Mouse (Mus musculus): ENCODE data around the gene Prkd3. TPM values are rescaled to one million over a fixed set of nuclear protein-coding genes. Genes with fewer than 3 reads are reported as not detected.

Gene Prkd3
- polyA plus RNA-seq, 1 experiment, result 12.3 TPM

DNA sequence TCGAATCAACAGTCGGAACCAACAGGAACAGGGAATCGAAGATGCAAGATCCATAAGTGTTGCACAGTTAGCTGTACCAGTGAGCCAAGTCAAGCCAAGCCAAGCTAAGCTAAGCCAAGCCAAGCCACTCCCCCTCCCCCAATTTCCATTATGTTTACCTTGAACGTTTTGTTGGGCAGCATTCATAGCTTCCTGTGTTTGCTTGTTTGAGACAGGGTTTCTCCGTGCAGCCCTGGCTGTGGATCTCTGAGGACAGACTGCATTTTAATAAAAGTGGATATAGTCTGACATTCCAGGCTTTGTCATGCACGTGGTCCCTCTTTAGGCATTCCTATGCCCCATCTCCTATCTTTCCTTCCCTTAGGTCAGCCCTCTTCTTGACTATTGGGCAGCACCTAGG, 104.8 kb downstream of the Prkd3 start:
- no peak for TF ChIP-seq POLR2A (IDR thresholded peaks at IDR 0.05; ENCODE audit: extremely low read depth, insufficient read depth, low read length)
- Histone ChIP-seq H3K4me3 (ENCODE audit: insufficient read depth, low read length) (peak overlapping the region; percentile 79), H3K4me1 (ENCODE audit: control insufficient read depth, insufficient read depth, low read length) (no peaks in the 10 kb centered on the region), H3K27ac (ENCODE audit: insufficient read depth, low read length) (no peak overlapping the region)

- Histone ChIP-seq H3K27ac (ENCODE audit: insufficient read depth, low read length) (no peak overlapping the region), H3K4me1 (ENCODE audit: control insufficient read depth, insufficient read depth, low read length) (no peaks in the 10 kb centered on the region), H3K4me3 (ENCODE audit: insufficient read depth, low read length) (no peak overlapping the region)
- TF ChIP-seq POLR2A (IDR thresholded peaks at IDR 0.05; ENCODE audit: extremely low read depth, insufficient read depth, low read length) (no peak), CTCF (IDR thresholded peaks at IDR 0.05; ENCODE audit: extremely low read depth, insufficient read depth, low read length) (no peak)
Measured at GRCm38 (mm10) chr17:78913921-78914320, 106.7 kb downstream of the Prkd3 start.

GRCm38 (mm10) chr17:78912861-78913281, 107.7 kb downstream of the Prkd3 start:
- TF ChIP-seq CTCF (IDR thresholded peaks at IDR 0.05; ENCODE audit: extremely low read depth, insufficient read depth, low read length) (no peak), POLR2A (IDR thresholded peaks at IDR 0.05; ENCODE audit: extremely low read depth, insufficient read depth, low read length) (no peak)
- Histone ChIP-seq H3K4me3 (ENCODE audit: insufficient read depth, low read length) (no peak overlapping the region), H3K27ac (ENCODE audit: insufficient read depth, low read length) (no peak overlapping the region), H3K4me1 (ENCODE audit: control insufficient read depth, insufficient read depth, low read length) (no peaks in the 10 kb centered on the region)

GRCm38 (mm10) chr17:78909374-78909773, 111.2 kb downstream of the Prkd3 start:
- H3K4me3 ChIP-seq (ENCODE audit: insufficient read depth, low read length), result no peak overlapping the region
- H3K4me1 ChIP-seq (ENCODE audit: control insufficient read depth, insufficient read depth, low read length), result no peaks in the 10 kb centered on the region
- TF ChIP-seq POLR2A (IDR thresholded peaks at IDR 0.05; ENCODE audit: extremely low read depth, insufficient read depth, low read length), result no peak
- no peak for TF ChIP-seq CTCF (IDR thresholded peaks at IDR 0.05; ENCODE audit: extremely low read depth, insufficient read depth, low read length)
- H3K27ac ChIP-seq (ENCODE audit: insufficient read depth, low read length), result no peak overlapping the region

DNA sequence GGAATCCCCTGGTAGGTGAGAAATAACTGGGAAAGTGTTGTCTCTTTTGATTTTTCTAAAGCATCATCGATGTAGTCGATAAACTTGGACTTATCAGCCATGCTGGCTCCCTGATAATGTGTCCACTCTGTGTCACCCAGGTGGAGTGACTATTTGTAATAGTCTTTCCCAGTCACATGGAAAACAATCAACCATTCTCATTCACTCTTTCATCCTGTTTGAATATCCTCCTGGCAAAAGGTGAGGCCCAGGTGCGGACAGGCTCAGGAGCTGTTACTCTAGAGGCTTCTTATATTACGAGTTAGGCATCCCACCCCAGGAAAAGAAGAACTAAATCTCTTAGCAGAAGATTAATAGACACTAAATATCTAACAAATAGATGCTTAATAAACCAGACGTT, 113.7 kb downstream of the Prkd3 start, which contains the start of gene Sult6b1:
Gene Sult6b1, minus strand, starts transcription at position 101 of the 400 bp plus-strand sequence.
- no peak within 1 kb of the TSS for H3K27ac ChIP-seq (ENCODE audit: insufficient read depth, low read length)
- H3K4me3 ChIP-seq (ENCODE audit: insufficient read depth, low read length), result no peak within 1 kb of the TSS
- no peaks in the 10 kb centered on the region for H3K4me1 ChIP-seq (ENCODE audit: control insufficient read depth, insufficient read depth, low read length)
- TF ChIP-seq POLR2A (IDR thresholded peaks at IDR 0.05; ENCODE audit: extremely low read depth, insufficient read depth, low read length), result no peak
- no peak for TF ChIP-seq CTCF (IDR thresholded peaks at IDR 0.05; ENCODE audit: extremely low read depth, insufficient read depth, low read length)

GRCm38 (mm10) chr17:78903158-78903557, 117.5 kb downstream of the Prkd3 start:
- no peak overlapping the region for H3K4me3 ChIP-seq (ENCODE audit: insufficient read depth, low read length)
- TF ChIP-seq CTCF (IDR thresholded peaks at IDR 0.05; ENCODE audit: extremely low read depth, insufficient read depth, low read length) (no peak), POLR2A (IDR thresholded peaks at IDR 0.05; ENCODE audit: extremely low read depth, insufficient read depth, low read length) (no peak)
- H3K27ac ChIP-seq (ENCODE audit: insufficient read depth, low read length), result no peak overlapping the region
- no peaks in the 10 kb centered on the region for H3K4me1 ChIP-seq (ENCODE audit: control insufficient read depth, insufficient read depth, low read length)

Other genes starting within 250 kb of the Prkd3 start
- gene Heatr5b, start 185.5 kb downstream of the Prkd3 start, polyA plus RNA-seq (2012; rRNA removed), result 28.1 and 30.5 TPM in 2 replicates
- 26.6 and 27.1 TPM in 2 replicates for gene Gpatch11, start 185.2 kb downstream of the Prkd3 start, polyA plus RNA-seq (2012; rRNA removed)
- gene Eif2ak2, start 138.2 kb downstream of the Prkd3 start, polyA plus RNA-seq (2012; rRNA removed), result 2.4 and 2.9 TPM in 2 replicates
- gene Sult6b1, start 113.8 kb downstream of the Prkd3 start, polyA plus RNA-seq (2012; rRNA removed), result 0.19 TPM in 1 of 2 replicates, not detected in the other
- 41.0 and 41.7 TPM in 2 replicates for gene Cebpzos, start 104.3 kb downstream of the Prkd3 start, polyA plus RNA-seq (2012; rRNA removed)
- 20.8 and 22.2 TPM in 2 replicates for gene Cebpz, start 83.8 kb downstream of the Prkd3 start, polyA plus RNA-seq (2012; rRNA removed)
- 50.6 and 58.1 TPM in 2 replicates for gene Ndufaf7, start 83.7 kb downstream of the Prkd3 start, polyA plus RNA-seq (2012; rRNA removed)
- gene Qpct, start 31.1 kb upstream of the Prkd3 start, polyA plus RNA-seq (2012; rRNA removed), result 10.5 and 12.0 TPM in 2 replicates